Mouse (Mus musculus) megakaryocyte progenitor cell, adult 5-6 weeks (primary cell): ENCODE measurements at regions not wholly inside any gene's neighbourhood (a gene's known extent, or its start where the extent isn't known, plus 50 kb on each side); places are given as distances from the start of the nearest gene placed in this dataset.

Experiments used
- ATAC-seq: replicated peaks from 2 replicates; pipeline ENCODE4 v1.8.0; 2016; ENCODE audit warnings: mild to moderate bottlenecking, moderate TSS enrichment, inconsistent platforms; ENCODE audit not compliant: poor library complexity

GRCm38 (mm10) chr3:143949026-143949637 lies 255.9 kb downstream of the Lmo4 start:
- peak; percentile 94 for ATAC-seq

- ATAC-seq, result no peak
Measured at GRCm38 (mm10) chr3:143947938-143948267, 257.1 kb downstream of the Lmo4 start.

- ATAC-seq, result no peak
Measured at GRCm38 (mm10) chr3:143947079-143947937, 257.7 kb downstream of the Lmo4 start.

- no peak for ATAC-seq
Measured at GRCm38 (mm10) chr3:143939068-143939709, 265.8 kb downstream of the Lmo4 start.

GRCm38 (mm10) chr3:143925322-143925721 lies 279.7 kb downstream of the Lmo4 start:
- peak; percentile 89 for ATAC-seq

GRCm38 (mm10) chr3:143919744-143920143 lies 285.3 kb downstream of the Lmo4 start:
- peak; percentile 88 for ATAC-seq

GRCm38 (mm10) chr3:143914341-143915217 lies 290.4 kb downstream of the Lmo4 start:
- peak; percentile 62 for ATAC-seq

- no peak for ATAC-seq
Measured at GRCm38 (mm10) chr3:143913044-143913574, 291.9 kb downstream of the Lmo4 start.

GRCm38 (mm10) chr3:143912433-143912832 lies 292.6 kb downstream of the Lmo4 start:
- peak; percentile 82 for ATAC-seq

- ATAC-seq, result no peak
Measured at GRCm38 (mm10) chr3:143909341-143909740, 295.7 kb downstream of the Lmo4 start.

- peak; percentile 80 for ATAC-seq
Measured at GRCm38 (mm10) chr3:143903421-143903820, 301.6 kb downstream of the Lmo4 start.

- ATAC-seq, result no peak
Measured at GRCm38 (mm10) chr3:143880813-143881212, 324.2 kb downstream of the Lmo4 start.

- peak; percentile 76 for ATAC-seq
Measured at GRCm38 (mm10) chr3:143873876-143874275, 331.1 kb downstream of the Lmo4 start.

GRCm38 (mm10) chr3:143866521-143866920 lies 338.5 kb downstream of the Lmo4 start:
- ATAC-seq, result no peak

GRCm38 (mm10) chr3:143865626-143866025 lies 339.4 kb downstream of the Lmo4 start:
- ATAC-seq, result no peak

GRCm38 (mm10) chr3:143864490-143864889 lies 340.5 kb downstream of the Lmo4 start:
- ATAC-seq, result no peak

- no peak for ATAC-seq
Measured at GRCm38 (mm10) chr3:143862531-143862930, 342.5 kb downstream of the Lmo4 start.

GRCm38 (mm10) chr3:143861866-143862265 lies 343.2 kb downstream of the Lmo4 start:
- ATAC-seq, result no peak

- ATAC-seq, result peak; percentile 76
Measured at GRCm38 (mm10) chr3:143835611-143836240, 369.3 kb downstream of the Lmo4 start.

GRCm38 (mm10) chr3:143834725-143835124 lies 370.3 kb downstream of the Lmo4 start:
- peak; percentile 76 for ATAC-seq
